Mouse (Mus musculus) forebrain, embryonic 15.5 days (tissue): ENCODE results near the gene Pak6. TPM values are rescaled to one million over a fixed set of nuclear protein-coding genes. Genes with fewer than 3 reads are reported as not detected.

ENCODE experiments used
- ATAC-seq: fragments of 200-750 bp; cut with Nextera tagmentation; replicated peaks from 2 replicates; pipeline ENCODE4 v1.8.0; 2017; ENCODE audit warnings: mild to moderate bottlenecking, moderate TSS enrichment, moderate library complexity
- H3K27ac ChIP-seq: fragments of 300-500 bp; sonication (generic); replicated peaks from 2 replicates; pipeline ENCODE4 v1.5.1; 2015; ENCODE audit warnings: mild to moderate bottlenecking, inconsistent platforms
- H3K27me3 ChIP-seq: fragments of 300-500 bp; sonication (generic); 2 replicates; pipeline ENCODE4 v1.6.1; 2015; ENCODE audit warnings: inconsistent platforms
- H3K36me3 ChIP-seq: fragments of 300-500 bp; sonication (generic); 2 replicates; pipeline ENCODE4 v1.6.1; 2015; ENCODE audit warnings: mild to moderate bottlenecking, inconsistent platforms
- H3K4me1 ChIP-seq: fragments of 300-500 bp; sonication (generic); 2 replicates; pipeline ENCODE4 v1.6.1; 2015; ENCODE audit warnings: inconsistent platforms
- H3K4me2 ChIP-seq: fragments of 300-500 bp; sonication (generic); replicated peaks from 2 replicates; pipeline ENCODE4 v1.6.1; 2015; ENCODE audit warnings: mild to moderate bottlenecking, inconsistent platforms
- H3K4me3 ChIP-seq: fragments of 300-500 bp; sonication (generic); 2 replicates; pipeline ENCODE4 v1.5.1; 2015; ENCODE audit warnings: mild to moderate bottlenecking, inconsistent platforms
- H3K9ac ChIP-seq: fragments of 300-500 bp; sonication (generic); replicated peaks from 2 replicates; pipeline ENCODE4 v1.6.1; 2015; ENCODE audit warnings: mild to moderate bottlenecking, inconsistent platforms
- H3K9me3 ChIP-seq: fragments of 300-500 bp; sonication (generic); 2 replicates; pipeline ENCODE4 v1.6.1; 2016; ENCODE audit warnings: inconsistent platforms
- WGBS: fragments of 180-500 bp; shearing (Covaris S2); methylation state at CpG from one replicate; pipeline ENCODE4 v1.1.7; 2015; ENCODE audit warnings: mixed read lengths; 5-methylcytosine and 5-hydroxymethylcytosine counted together
- polyA plus RNA-seq: library from polyadenylated mRNA; unstranded; fragments of >200 nt; fragmentation: Nextera tagmentation; extraction: Ambion mirVana; gene quantifications from 2 replicates; pipeline ENCODE4 v1.2.1, GENCODE M21; 2015

The Pak6 gene
- polyA plus RNA-seq, 1 experiment from 2014 or later = 29.2 TPM

GRCm38 (mm10) chr2:118743261-118743943, 80.3 kb downstream of the Pak6 start:
- 23% methylated on average over 8 of the region's 8 CpGs for WGBS
- Histone ChIP-seq H3K27ac (peak overlapping the region; percentile 29; the same call in 1 of the 2 replicates), H3K9me3 (no peaks in the 10 kb centered on the region), H3K27me3 (no peaks in the 10 kb centered on the region), H3K9ac (no peak overlapping the region), H3K4me2 (no peak overlapping the region), H3K36me3 (no peaks in the 10 kb centered on the region), H3K4me3 (no peak overlapping the region), H3K4me1 (peaks cover 34% of the 10 kb centered on the region)
- ATAC-seq = no peak

- 6% methylated on average over 7 of the region's 7 CpGs for WGBS
- H3K4me3 ChIP-seq = peak overlapping the region; percentile 96; the same call in 1 of the 2 replicates
- no peaks in the 10 kb centered on the region for H3K9me3 ChIP-seq
- H3K9ac ChIP-seq = peak overlapping the region; percentile 94; the same call in 1 of the 2 replicates
- no peaks in the 10 kb centered on the region for H3K27me3 ChIP-seq
- no peaks in the 10 kb centered on the region for H3K36me3 ChIP-seq
- ATAC-seq = no peak
- H3K4me1 ChIP-seq = peaks cover 45% of the 10 kb centered on the region
- no peak overlapping the region for H3K27ac ChIP-seq
- peak overlapping the region; percentile 84 for H3K4me2 ChIP-seq
Measured at GRCm38 (mm10) chr2:118744621-118745020, 81.5 kb downstream of the Pak6 start.

- peak; percentile 94 for ATAC-seq
- Histone ChIP-seq H3K27ac (peak within 1 kb of the TSS; percentile 54), H3K36me3 (no peaks in the 10 kb centered on the region), H3K9ac (peak within 1 kb of the TSS; percentile 94), H3K4me2 (peak within 1 kb of the TSS; percentile 84), H3K4me3 (peak within 1 kb of the TSS; percentile 96), H3K4me1 (peaks cover 52% of the 10 kb centered on the region), H3K9me3 (no peaks in the 10 kb centered on the region), H3K27me3 (no peaks in the 10 kb centered on the region)
- 1% methylated on average over 55 of the region's 57 CpGs for whole genome bisulfite sequencing
Measured at GRCm38 (mm10) chr2:118745232-118745884, 82.3 kb downstream of the Pak6 start, which contains the start of gene Inafm2. Inafm2 (plus strand) TSS chr2:118745758.

- H3K9me3 ChIP-seq = no peaks in the 10 kb centered on the region
- under 1% methylated on average over 96 of the region's 113 CpGs for WGBS
- H3K9ac ChIP-seq = peak overlapping the region; percentile 94
- peak overlapping the region; percentile 54 for H3K27ac ChIP-seq
- H3K36me3 ChIP-seq = no peaks in the 10 kb centered on the region
- H3K4me2 ChIP-seq = peak overlapping the region; percentile 84
- H3K4me3 ChIP-seq = peak overlapping the region; percentile 96
- peak; percentile 15 for ATAC-seq
- peaks cover 54% of the 10 kb centered on the region for H3K4me1 ChIP-seq
- H3K27me3 ChIP-seq = no peaks in the 10 kb centered on the region
Measured at GRCm38 (mm10) chr2:118745915-118746901, 83.1 kb downstream of the Pak6 start.

GRCm38 (mm10) chr2:118747301-118747960, 84.3 kb downstream of the Pak6 start:
- WGBS = 28% methylated on average over 10 of the region's 10 CpGs
- ATAC-seq = no peak
- Histone ChIP-seq H3K4me3 (peak overlapping the region; percentile 96), H3K27me3 (no peaks in the 10 kb centered on the region), H3K9me3 (no peaks in the 10 kb centered on the region), H3K4me1 (peaks cover 55% of the 10 kb centered on the region), H3K27ac (no peak overlapping the region), H3K9ac (peak overlapping the region; percentile 94), H3K4me2 (peak overlapping the region; percentile 84), H3K36me3 (no peaks in the 10 kb centered on the region)

Other genes with a start within 250 kb of the Pak6 start
- 332 and 333 TPM in 2 replicates for gene Srp14, start 183.6 kb upstream of the Pak6 start, polyA plus RNA-seq
- gene Bmf, start 113.6 kb upstream of the Pak6 start, polyA plus RNA-seq = 1.3 and 1.8 TPM in 2 replicates
- 42.9 and 46.0 TPM in 2 replicates for gene Bub1b, start 65.1 kb upstream of the Pak6 start, polyA plus RNA-seq
- gene Ankrd63, start 40.7 kb downstream of the Pak6 start, polyA plus RNA-seq = 0.43 and 0.48 TPM in 2 replicates
- 0.63 and 0.69 TPM in 2 replicates for gene Plcb2, start 65.1 kb downstream of the Pak6 start, polyA plus RNA-seq
- 25.3 and 27.2 TPM in 2 replicates for gene Inafm2, start 82.5 kb downstream of the Pak6 start, polyA plus RNA-seq
- 1.3 and 1.6 TPM in 2 replicates for gene Ccdc9b, start 99.4 kb downstream of the Pak6 start, polyA plus RNA-seq
- not detected in 2 replicates for gene Phgr1, start 109.5 kb downstream of the Pak6 start, polyA plus RNA-seq
- gene Disp2, start 116.4 kb downstream of the Pak6 start, polyA plus RNA-seq = 24.2 and 25.8 TPM in 2 replicates
- 59.0 and 69.4 TPM in 2 replicates for gene Knstrn, start 150.7 kb downstream of the Pak6 start, polyA plus RNA-seq
- gene Ivd, start 198.7 kb downstream of the Pak6 start, polyA plus RNA-seq = 54.2 and 62.1 TPM in 2 replicates
- 6.7 TPM in 2 replicates for gene Bahd1, start 237.1 kb downstream of the Pak6 start, polyA plus RNA-seq